Mouse (Mus musculus): ENCODE results near the gene Bap1.

DNA sequence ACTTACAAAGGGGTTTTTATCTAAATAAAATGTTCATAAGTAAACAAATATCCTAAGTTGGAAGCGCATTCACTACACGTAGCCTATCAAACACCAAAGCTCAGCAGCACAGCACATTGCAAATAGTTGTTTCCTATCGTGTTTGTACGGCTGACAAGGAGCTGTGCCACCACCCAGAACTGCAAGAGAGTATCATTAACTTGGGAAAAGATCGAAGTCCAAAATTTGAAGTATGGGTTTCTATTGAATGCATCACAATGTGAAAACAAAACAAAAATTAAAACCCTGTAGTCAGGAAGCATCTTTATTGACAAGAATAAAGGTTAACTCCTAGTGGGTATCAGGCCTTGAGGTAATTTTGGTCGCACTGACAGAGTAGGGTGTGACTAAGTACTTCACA is 2.9 kb upstream of the Bap1 start:
- TF ChIP-seq CTCF (IDR thresholded peaks at IDR 0.05; ENCODE audit: insufficient read depth, low read length) = no peak
- TF ChIP-seq POLR2A (IDR thresholded peaks at IDR 0.05; ENCODE audit: borderline replicate concordance, extremely low read depth, low read depth, low read length) = no peak
